Mouse (Mus musculus): ENCODE results near the gene Olfr642. TPM values are rescaled to one million over a fixed set of nuclear protein-coding genes. Genes with fewer than 3 reads are reported as not detected.

Gene Olfr642
- polyA plus RNA-seq, 1 experiment from 2014 or later: not detected

Other genes with a start within 250 kb of the Olfr642 start
- not detected in 3 replicates for gene Hbb-bt, start 238.7 kb downstream of the Olfr642 start, polyA plus RNA-seq (2018)
- gene Hbb-bs, start 224.6 kb downstream of the Olfr642 start, polyA plus RNA-seq (2018): not detected in 3 replicates
- not detected in 3 replicates for gene Hbb-bh2, start 212.1 kb downstream of the Olfr642 start, polyA plus RNA-seq (2018)
- not detected in 3 replicates for gene Hbb-bh1, start 209.5 kb downstream of the Olfr642 start, polyA plus RNA-seq (2018)
- not detected in 3 replicates for gene Hbb-y, start 199.4 kb downstream of the Olfr642 start, polyA plus RNA-seq (2018)
- not detected in 3 replicates for gene Olfr66, start 166.4 kb downstream of the Olfr642 start, polyA plus RNA-seq (2018)
- not detected in 3 replicates for gene Olfr64, start 158.2 kb downstream of the Olfr642 start, polyA plus RNA-seq (2018)
- gene Olfr65, start 149.2 kb downstream of the Olfr642 start, polyA plus RNA-seq (2018): not detected in 3 replicates
- not detected in 3 replicates for gene Olfr631, start 123.8 kb downstream of the Olfr642 start, polyA plus RNA-seq (2018)
- not detected in 3 replicates for gene Olfr632, start 118.3 kb downstream of the Olfr642 start, polyA plus RNA-seq (2018)
- gene Olfr633, start 108.2 kb downstream of the Olfr642 start, polyA plus RNA-seq (2018): not detected in 3 replicates
- gene Olfr635, start 81.5 kb downstream of the Olfr642 start, polyA plus RNA-seq (2018): not detected in 3 replicates
- gene Olfr638, start 53.9 kb downstream of the Olfr642 start, polyA plus RNA-seq (2018): not detected in 3 replicates
- gene Olfr639, start 35.4 kb downstream of the Olfr642 start, polyA plus RNA-seq (2018): not detected in 3 replicates
- gene Olfr640, start 27.1 kb downstream of the Olfr642 start, polyA plus RNA-seq (2018): not detected in 3 replicates
- not detected in 3 replicates for gene Olfr641, start 17.2 kb downstream of the Olfr642 start, polyA plus RNA-seq (2018)
- gene 4930516K23Rik, start 8.8 kb upstream of the Olfr642 start, polyA plus RNA-seq (2018): not detected in 3 replicates
- gene Olfr644, start 19.2 kb upstream of the Olfr642 start, polyA plus RNA-seq (2018): not detected in 3 replicates
- gene Olfr645, start 32.8 kb upstream of the Olfr642 start, polyA plus RNA-seq (2018): not detected in 3 replicates
- not detected in 3 replicates for gene Olfr646, start 52.2 kb upstream of the Olfr642 start, polyA plus RNA-seq (2018)
- gene Ubqln5, start 77.2 kb upstream of the Olfr642 start, polyA plus RNA-seq (2018): not detected in 3 replicates
- not detected in 3 replicates for gene Olfr643, start 84.7 kb upstream of the Olfr642 start, polyA plus RNA-seq (2018)
- gene Ubqln3, start 90.6 kb upstream of the Olfr642 start, polyA plus RNA-seq (2018): not detected in 3 replicates
- not detected in 3 replicates for gene Ubqlnl, start 97.9 kb upstream of the Olfr642 start, polyA plus RNA-seq (2018)
- not detected in 3 replicates for gene Olfm5, start 112.2 kb upstream of the Olfr642 start, polyA plus RNA-seq (2018)
- not detected in 3 replicates for gene Olfr648, start 130.7 kb upstream of the Olfr642 start, polyA plus RNA-seq (2018)
- not detected in 3 replicates for gene Olfr649, start 143.3 kb upstream of the Olfr642 start, polyA plus RNA-seq (2018)
- 0.53 to 1.6 TPM (median 0.83 TPM) in 3 replicates for gene Trim6, start 166.1 kb upstream of the Olfr642 start, polyA plus RNA-seq (2018)
- gene Trim34a, start 191.8 kb upstream of the Olfr642 start, polyA plus RNA-seq (2018): 27.8 to 59.6 TPM (median 35.2 TPM) in 3 replicates
- gene Trim5, start 235.4 kb upstream of the Olfr642 start, polyA plus RNA-seq (2018): 5.0 to 12.6 TPM (median 9.5 TPM) in 3 replicates

All from macrophage (primary cell).